Mouse (Mus musculus): ENCODE results near the gene Dlgap1.

The Dlgap1 gene

GRCm38 (mm10) chr17:70852011-70852685, 883.3 kb downstream of the Dlgap1 start:
- in situ Hi-C loops (cut with MboI; ENCODE audit: low pct_unique_long_range_greater_than_20kb in 1 of 2, low sequenced_read_pairs in 2 of 2, unreplicated experiment in 1 of 2), result no loop called here

GRCm38 (mm10) chr17:70852686-70853386, 884.0 kb downstream of the Dlgap1 start:
- in situ Hi-C loops (cut with MboI; ENCODE audit: low pct_unique_long_range_greater_than_20kb in 1 of 2, low sequenced_read_pairs in 2 of 2, unreplicated experiment in 1 of 2), result no loop called here

GRCm38 (mm10) chr17:70853436-70853905, 884.6 kb downstream of the Dlgap1 start, which contains the start of gene Tgif1:
Gene Tgif1, minus strand, starts transcription at chr17:70853546.
- in situ Hi-C loops (cut with MboI; ENCODE audit: low pct_unique_long_range_greater_than_20kb in 1 of 2, low sequenced_read_pairs in 2 of 2, unreplicated experiment in 1 of 2), result no loop called here

GRCm38 (mm10) chr17:70854021-70854420, 885.1 kb downstream of the Dlgap1 start:
- in situ Hi-C loops (cut with MboI; ENCODE audit: low pct_unique_long_range_greater_than_20kb in 1 of 2, low sequenced_read_pairs in 2 of 2, unreplicated experiment in 1 of 2), result no loop called here

GRCm38 (mm10) chr17:70856871-70857415, 888.1 kb downstream of the Dlgap1 start:
- in situ Hi-C loops (cut with MboI; ENCODE audit: low pct_unique_long_range_greater_than_20kb in 1 of 2, low sequenced_read_pairs in 2 of 2, unreplicated experiment in 1 of 2), result no loop called here

GRCm38 (mm10) chr17:70858814-70859213, 889.9 kb downstream of the Dlgap1 start:
- in situ Hi-C loops (cut with MboI; ENCODE audit: low pct_unique_long_range_greater_than_20kb in 1 of 2, low sequenced_read_pairs in 2 of 2, unreplicated experiment in 1 of 2), result no loop called here

GRCm38 (mm10) chr17:70864117-70864516, 895.2 kb downstream of the Dlgap1 start:
- in situ Hi-C loops (cut with MboI; ENCODE audit: low pct_unique_long_range_greater_than_20kb in 1 of 2, low sequenced_read_pairs in 2 of 2, unreplicated experiment in 1 of 2), result no loop called here

- in situ Hi-C loops (cut with MboI; ENCODE audit: low pct_unique_long_range_greater_than_20kb in 1 of 2, low sequenced_read_pairs in 2 of 2, unreplicated experiment in 1 of 2), result no loop called here
Measured at GRCm38 (mm10) chr17:70864645-70865044, 895.8 kb downstream of the Dlgap1 start.

- in situ Hi-C loops (cut with MboI; ENCODE audit: low pct_unique_long_range_greater_than_20kb in 1 of 2, low sequenced_read_pairs in 2 of 2, unreplicated experiment in 1 of 2), result no loop called here
Measured at GRCm38 (mm10) chr17:70865060-70865604, 896.3 kb downstream of the Dlgap1 start.

- in situ Hi-C loops (cut with MboI; ENCODE audit: low pct_unique_long_range_greater_than_20kb in 1 of 2, low sequenced_read_pairs in 2 of 2, unreplicated experiment in 1 of 2), result no loop called here
Measured at GRCm38 (mm10) chr17:70866029-70866428, 897.2 kb downstream of the Dlgap1 start.

GRCm38 (mm10) chr17:70866538-70867114, 897.8 kb downstream of the Dlgap1 start:
- in situ Hi-C loops (cut with MboI; ENCODE audit: low pct_unique_long_range_greater_than_20kb in 1 of 2, low sequenced_read_pairs in 2 of 2, unreplicated experiment in 1 of 2), result no loop called here

- in situ Hi-C loops (cut with MboI; ENCODE audit: low pct_unique_long_range_greater_than_20kb in 1 of 2, low sequenced_read_pairs in 2 of 2, unreplicated experiment in 1 of 2), result no loop called here
Measured at GRCm38 (mm10) chr17:70868577-70869229, 899.8 kb downstream of the Dlgap1 start.

GRCm38 (mm10) chr17:70870581-70870980, 901.7 kb downstream of the Dlgap1 start:
- in situ Hi-C loops (cut with MboI; ENCODE audit: low pct_unique_long_range_greater_than_20kb in 1 of 2, low sequenced_read_pairs in 2 of 2, unreplicated experiment in 1 of 2), result no loop called here
